ENCODE assay signal across 15 mouse cellular contexts in the genomic region with DNA sequence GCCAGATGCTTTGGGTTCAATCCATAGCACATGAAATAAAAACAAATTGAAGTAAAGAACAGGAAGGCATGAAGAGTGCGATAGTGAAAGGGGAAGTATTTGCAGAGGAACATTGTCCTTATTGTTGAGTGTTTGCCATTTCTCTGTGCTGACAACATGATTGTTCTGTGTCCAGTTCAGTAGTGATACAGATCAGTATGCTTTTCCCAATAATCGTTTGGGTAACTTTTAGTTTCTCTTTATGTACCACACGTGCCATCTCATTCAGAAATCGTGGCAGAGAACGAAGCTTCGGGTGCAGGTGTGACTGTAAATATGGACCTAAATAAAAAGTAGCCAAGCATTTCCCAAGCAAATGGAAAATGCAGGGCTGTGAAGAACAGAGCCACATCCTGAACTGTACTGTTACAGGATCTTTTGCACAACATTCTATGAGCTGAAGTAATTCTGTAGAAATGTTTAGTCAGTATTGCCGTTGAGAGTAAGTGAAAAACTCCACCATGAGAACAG. TPM values are rescaled to one million over a fixed set of nuclear protein-coding genes. Genes with fewer than 3 reads are reported as not detected.
DNase-seq lines count a peak whose midpoint lies in the region; ATAC-seq lines count a peak whose summit lies in the region.
"Had no signal": no experiment of that assay in that cellular context is flagged by ENCODE, and none has a peak within 500 bp of the region (broad histone marks: within the 10 kb centered on the region; RNA-seq: fewer than 3 reads in every experiment).

No protein-coding gene starts in this region.

- peak; percentile 82 for ATAC-seq in common myeloid progenitor, adult 5-6 weeks (replicated peaks; ENCODE audit: low read depth, poor library complexity, severe bottlenecking)
- peak; percentile 79 for ATAC-seq in megakaryocyte, adult 5-6 weeks (ENCODE audit: poor library complexity, severe bottlenecking)
- ATAC-seq in midbrain, embryonic 13.5 days = no peak

- DNase-seq in lung, postnatal 25 days (ENCODE audit: low spot score) = peak; percentile 3
- no peak for DNase-seq in lung, postnatal 10 days
- no peak for DNase-seq in embryo, embryonic 10 days (ENCODE audit: low spot score)
- no peak for DNase-seq in neural tube, embryonic 10.5 days (ENCODE audit: extremely low spot score, low spot score)
- DNase-seq: cerebellum, adult 18-20 months; kidney, adult 8-10 months; kidney, postnatal 36 days; layer of hippocampus, adult 9-11 months; right cerebral cortex, postnatal 4 days; thymus, postnatal 36 days had no signal

- no peak overlapping the region for H3K4me2 ChIP-seq in midbrain, embryonic 13.5 days (replicated peaks)

- H3K36me3 ChIP-seq in midbrain, embryonic 13.5 days = no peaks in the 10 kb centered on the region
- H3K36me3 ChIP-seq: G1E had no signal

- H3K9ac ChIP-seq in midbrain, embryonic 13.5 days (replicated peaks) = no peak overlapping the region

- H3K27ac ChIP-seq in midbrain, embryonic 13.5 days = no peak overlapping the region

- H3K4me1 ChIP-seq in midbrain, embryonic 13.5 days (replicated peaks) = no peaks in the 10 kb centered on the region

- H3K4me3 ChIP-seq in midbrain, embryonic 13.5 days (replicated peaks) = no peak overlapping the region

- H3K27me3 ChIP-seq in midbrain, embryonic 13.5 days = no peaks in the 10 kb centered on the region

- no peaks in the 10 kb centered on the region for H3K9me3 ChIP-seq in midbrain, embryonic 13.5 days
- H3K9me3 ChIP-seq: G1E had no signal

- 92% methylated on average over 7 of the region's 7 CpGs for WGBS in midbrain, embryonic 13.5 days

RNA-seq across cellular contexts. Expression of gene Rab38, which starts 52.1 kb away (rescaled TPM):
- 63.5 and 69.6 TPM in 2 replicates for total RNA-seq in common myeloid progenitor, adult 5-6 weeks (2017)
- total RNA-seq in megakaryocyte, adult 5-6 weeks (2015) = 3.5 and 4.0 TPM in 2 replicates
- 1.2 and 4.7 TPM in 2 replicates for total RNA-seq in megakaryocyte, adult 5-6 weeks (2017)
- 0.99 and 1.6 TPM in 2 replicates for polyA plus RNA-seq in midbrain, embryonic 13.5 days (2015; fragmentation: Nextera tagmentation; extraction: Ambion mirVana)
- total RNA-seq: G1E; gastrocnemius, adult 8-10 months had no signal

Comparison
In these comparisons a context has a peak if more than half of its experiments do, and no peak if none do; other contexts are left out.
1. RNA of gene Rab38, which starts 52.1 kb away (total RNA-seq): 63.5 to 69.6 TPM in common myeloid progenitor, adult 5-6 weeks; 1.2 to 4.7 TPM in megakaryocyte, adult 5-6 weeks; every median in the first group is over 10 times any median in the second.